In the genomic region with DNA sequence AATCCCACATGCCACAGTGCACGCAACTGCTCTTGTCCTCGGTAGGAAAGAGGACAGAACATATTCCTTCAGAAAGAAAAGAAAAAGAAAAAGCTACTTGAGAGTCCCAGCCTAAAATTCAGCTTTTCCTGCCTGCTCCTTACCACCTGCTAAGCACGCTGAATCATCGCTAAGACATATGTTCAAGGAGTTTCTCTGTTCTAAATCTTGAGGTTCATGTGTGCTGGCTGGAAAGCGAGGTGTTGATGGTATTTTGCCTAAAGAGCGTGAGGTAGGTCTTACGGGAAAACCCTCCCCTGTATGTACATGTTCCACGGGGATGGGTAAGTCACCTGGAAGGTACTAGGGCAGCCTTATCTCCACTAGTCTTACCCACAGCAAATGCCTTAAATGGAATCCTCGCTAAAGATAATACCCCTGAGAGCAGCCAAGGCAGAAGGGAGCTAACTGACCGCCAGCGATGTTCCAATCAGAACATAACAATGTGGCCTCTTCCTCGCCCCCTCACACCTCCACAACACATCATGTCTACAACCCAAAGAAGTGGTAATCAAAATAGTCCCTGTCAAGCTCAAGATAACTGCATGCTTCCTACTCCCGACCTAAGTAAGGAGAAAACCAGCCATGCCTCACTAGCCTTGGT, we compare ENCODE assay signal across 1 mouse cellular context.
TF ChIP-seq lines count a peak whose summit lies in the region.

No protein-coding gene starts in this region.

TF ChIP-seq in CH12.LX, 34 proteins besides CTCF, POLR2A, EP300 and RAD21:
- TF ChIP-seq CHD1 (IDR thresholded peaks at IDR 0.05; ENCODE audit: low read depth, low read length) (no peak), UBTF (IDR thresholded peaks at IDR 0.05; ENCODE audit: low read depth, low read length) (no peak), PAX5 (IDR thresholded peaks at IDR 0.05; ENCODE audit: low read length) (no peak), HCFC1 (IDR thresholded peaks at IDR 0.05; ENCODE audit: low read depth, low read length) (no peak), ZNF384 (IDR thresholded peaks at IDR 0.05; ENCODE audit: low read depth, low read length) (no peak), ZC3H11A (IDR thresholded peaks at IDR 0.05; ENCODE audit: low read depth, low read length) (no peak), IRF4 (IDR thresholded peaks at IDR 0.05; ENCODE audit: low read depth, low read length) (no peak), TBP (conservative IDR thresholded peaks at IDR 0.05; ENCODE audit: low read depth, low read length) (no peak), USF1 (IDR thresholded peaks at IDR 0.05; ENCODE audit: low read depth, low read length) (no peak), MXI1 (IDR thresholded peaks at IDR 0.05; ENCODE audit: low read depth, low read length) (no peak), GABPA (IDR thresholded peaks at IDR 0.05; ENCODE audit: insufficient replicate concordance, low read depth, low read length) (no peak), SIN3A (IDR thresholded peaks at IDR 0.05; ENCODE audit: low read length) (no peak), ETS1 (conservative IDR thresholded peaks at IDR 0.05; ENCODE audit: low read depth, low read length) (no peak), CHD2 (IDR thresholded peaks at IDR 0.05; ENCODE audit: low read length) (no peak), KAT2A (IDR thresholded peaks at IDR 0.05; ENCODE audit: insufficient replicate concordance, low read length) (no peak), MYC (IDR thresholded peaks at IDR 0.05; ENCODE audit: low read depth, low read length) (no peak), JUND (conservative IDR thresholded peaks at IDR 0.05; ENCODE audit: low read depth, low read length) (no peak), TCF12 (IDR thresholded peaks at IDR 0.05; ENCODE audit: low read depth, low read length) (no peak)
